Mouse (Mus musculus) gastrocnemius, adult 2 months (tissue): ENCODE data around the gene Stox2. TPM values are rescaled to one million over a fixed set of nuclear protein-coding genes. Genes with fewer than 3 reads are reported as not detected.

Experiments
- DNase-seq: peaks from one replicate; pipeline ENCODE4 v3.0.0; 2022
- H3K27ac ChIP-seq: fragments of 200-600 bp; 2 replicates; pipeline ENCODE4 v1.8.1; 2022; ENCODE audit warnings: mild to moderate bottlenecking
- H3K4me3 ChIP-seq: fragments of 200-600 bp; 2 replicates; pipeline ENCODE4 v1.8.1; 2022; ENCODE audit warnings: mild to moderate bottlenecking, moderate library complexity
- CTCF ChIP-seq: fragments of 200-600 bp; IDR thresholded peaks from 2 replicates; pipeline ENCODE4 v1.8.1; 2022; ENCODE audit warnings: antibody characterized with exemption, mild to moderate bottlenecking, moderate library complexity
- intact Hi-C: fragments of 180-260 bp; cut with DNase I; formaldehyde crosslinking; loops from one replicate; pipeline ENCODE4 v1.15.1; 2025
- total RNA-seq, 2 experiments: library from RNA; stranded (reverse); gene quantifications; 2 replicates each; pipeline ENCODE4 v1.2.3; 2021

The Stox2 gene
- total RNA-seq, 2 experiments from 2014 or later, result 7.3 to 9.5 TPM

DNA sequence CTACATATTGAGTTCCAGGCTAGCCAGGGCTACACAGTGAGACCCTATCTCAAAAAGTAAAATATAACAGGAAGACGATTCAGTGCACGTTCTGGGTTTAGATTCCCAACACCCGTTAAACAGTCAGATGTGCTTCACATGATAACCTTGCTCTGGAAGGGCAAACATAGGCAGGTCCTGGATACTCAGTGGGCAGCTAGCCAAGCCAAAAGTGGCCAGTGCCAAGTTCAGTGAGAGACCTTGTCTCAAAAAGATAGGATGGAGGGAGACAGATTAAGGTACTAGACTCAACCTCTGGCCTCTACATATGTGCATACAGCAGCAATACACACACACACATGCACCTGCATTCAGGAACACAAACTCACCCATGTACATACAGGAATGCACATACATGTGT, 56.7 kb downstream of the Stox2 start:
- no peak for TF ChIP-seq CTCF

DNA sequence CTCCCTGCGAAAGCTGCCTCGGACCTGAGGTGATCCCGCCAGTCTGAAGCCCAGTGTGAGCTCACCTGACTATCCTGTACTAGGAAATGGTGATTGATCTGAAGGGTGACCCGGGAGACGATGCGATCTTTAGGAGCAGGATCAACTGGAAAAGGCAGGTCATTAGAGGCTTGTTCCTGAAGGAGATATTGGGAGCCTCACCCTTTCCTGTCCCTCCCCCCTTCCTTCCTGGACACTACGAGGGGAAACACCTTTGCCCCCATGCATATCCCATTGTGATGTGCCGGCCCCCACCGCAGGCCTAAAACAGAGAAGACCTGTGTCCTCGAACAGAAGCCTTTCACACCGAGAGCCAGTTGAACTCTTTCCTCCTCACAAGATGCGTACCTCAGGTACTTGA, 58.0 kb downstream of the Stox2 start:
- Histone ChIP-seq H3K27ac (peak overlapping the region; percentile 68), H3K4me3 (peak overlapping the region; percentile 45)
- DNase-seq, result no peak
- TF ChIP-seq CTCF, result no peak
- intact Hi-C loops, result no loop called here

More for the DNA sequence above, 56.7 kb downstream of the Stox2 start:
- no peak overlapping the region for H3K4me3 ChIP-seq
- no peak for DNase-seq
- intact Hi-C loops, result no loop called here
- H3K27ac ChIP-seq, result no peak overlapping the region

DNA sequence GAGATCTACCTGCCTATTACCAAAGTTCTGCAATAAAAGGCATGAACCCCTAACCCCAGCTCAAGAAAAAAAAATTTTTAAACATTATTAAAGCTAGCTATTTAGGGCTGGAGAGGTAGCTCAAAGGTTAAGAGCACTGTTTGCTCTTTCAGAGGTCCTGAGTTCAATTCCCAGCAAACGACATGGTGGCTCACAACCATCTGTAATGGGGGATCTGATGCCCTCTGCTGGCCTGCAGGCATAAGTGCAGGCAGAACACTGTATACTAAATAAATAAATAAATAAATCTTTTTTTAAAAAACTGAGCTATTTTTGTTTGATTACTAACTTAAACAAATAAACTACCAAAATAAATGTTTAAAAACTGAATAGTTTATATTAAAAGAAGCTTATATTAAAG, 60.4 kb downstream of the Stox2 start:
- peak; percentile 51 for TF ChIP-seq CTCF
- intact Hi-C loops, result no loop called here
- H3K27ac ChIP-seq, result no peak overlapping the region
- H3K4me3 ChIP-seq, result no peak overlapping the region
- DNase-seq, result no peak

DNA sequence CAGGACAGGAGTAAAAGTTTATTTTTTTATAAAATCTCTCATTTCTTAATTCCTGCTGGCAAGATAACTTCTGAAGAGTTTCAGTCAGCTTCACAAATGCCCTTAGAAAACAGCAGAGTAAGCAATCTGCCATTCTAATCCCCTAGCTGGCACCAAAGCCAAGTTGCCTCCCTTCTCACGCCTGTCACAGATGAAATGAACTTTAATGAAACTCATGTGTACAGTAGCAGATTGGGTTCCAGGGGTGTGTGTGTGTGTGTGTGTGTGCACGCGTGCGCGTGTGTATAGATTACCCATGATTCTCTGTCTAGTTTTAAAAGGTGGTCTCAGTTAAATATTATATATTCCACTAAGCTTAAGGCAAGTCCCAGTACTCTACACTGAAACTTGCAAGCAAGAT, 62.0 kb downstream of the Stox2 start:
- Histone ChIP-seq H3K27ac (no peak overlapping the region), H3K4me3 (no peak overlapping the region)
- TF ChIP-seq CTCF, result no peak
- DNase-seq, result no peak
- intact Hi-C loops, result no loop called here

DNA sequence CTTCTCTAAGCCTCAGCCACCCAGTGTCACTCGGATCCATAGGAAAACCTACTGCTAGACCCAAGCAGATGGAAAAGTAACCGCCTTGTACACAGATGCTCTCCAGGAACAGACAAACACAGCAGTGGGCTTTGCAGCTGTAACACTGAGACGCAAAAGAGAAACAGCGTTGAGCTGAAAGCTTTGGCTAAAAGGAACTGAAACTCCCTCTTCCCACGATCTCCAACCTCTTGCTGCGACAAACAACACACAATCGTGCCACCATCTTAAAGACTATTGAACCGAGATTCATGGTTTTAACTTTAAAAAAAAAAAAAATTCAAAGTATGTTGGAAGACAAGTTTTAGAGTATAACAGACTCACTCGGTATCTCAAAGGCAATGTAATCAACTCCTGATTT, 62.5 kb downstream of the Stox2 start:
- DNase-seq, result no peak
- Histone ChIP-seq H3K27ac (no peak overlapping the region), H3K4me3 (no peak overlapping the region)
- intact Hi-C loops, result no loop called here
- TF ChIP-seq CTCF, result no peak

DNA sequence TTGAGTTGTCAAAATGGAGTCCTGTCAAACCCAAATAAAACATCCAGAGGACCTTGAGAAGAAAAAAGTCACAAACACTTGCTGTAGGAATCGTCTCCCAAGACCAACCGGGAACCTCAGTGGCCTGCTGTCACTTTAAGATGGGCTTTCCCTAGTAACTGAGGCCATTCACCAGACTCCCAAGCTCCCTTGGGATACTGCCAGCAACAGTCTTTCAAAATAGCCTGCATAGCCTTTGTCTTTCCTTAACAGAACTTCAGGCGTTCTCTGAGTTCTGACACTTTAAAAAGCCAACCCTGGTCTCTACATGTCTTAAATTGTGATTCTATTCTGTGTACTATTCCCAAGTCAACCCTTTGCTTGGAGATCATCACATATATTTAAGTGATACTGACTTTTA, 64.9 kb downstream of the Stox2 start:
- peak overlapping the region; percentile 66; the same call in 1 of the 2 replicates for H3K27ac ChIP-seq
- intact Hi-C loops, result no loop called here
- TF ChIP-seq CTCF, result no peak
- no peak for DNase-seq
- no peak overlapping the region for H3K4me3 ChIP-seq

DNA sequence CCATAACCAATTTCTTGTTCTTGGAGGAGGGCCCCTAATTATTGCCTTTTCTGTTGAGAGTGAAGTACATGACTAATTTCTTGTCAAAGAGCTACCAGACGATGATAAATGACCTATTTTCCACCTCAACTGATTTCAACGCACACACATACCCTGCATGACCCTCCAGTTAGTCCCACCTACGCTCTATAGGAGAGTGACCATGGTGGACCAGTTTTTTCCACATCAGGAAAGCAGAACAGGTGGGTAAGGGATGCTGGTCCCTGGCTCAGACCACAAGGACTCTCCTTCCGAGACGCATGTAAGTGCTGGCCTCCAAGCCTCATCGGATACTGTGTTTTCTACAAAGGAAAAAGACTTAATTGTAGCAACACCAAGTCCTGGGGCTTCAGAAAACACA, 65.4 kb downstream of the Stox2 start:
- H3K27ac ChIP-seq, result peak overlapping the region; percentile 66
- DNase-seq, result no peak
- H3K4me3 ChIP-seq, result 0 out of 2 replicates have a peak overlapping the region, but pooled peaks have one; percentile 5
- intact Hi-C loops, result no loop called here
- no peak for TF ChIP-seq CTCF

DNA sequence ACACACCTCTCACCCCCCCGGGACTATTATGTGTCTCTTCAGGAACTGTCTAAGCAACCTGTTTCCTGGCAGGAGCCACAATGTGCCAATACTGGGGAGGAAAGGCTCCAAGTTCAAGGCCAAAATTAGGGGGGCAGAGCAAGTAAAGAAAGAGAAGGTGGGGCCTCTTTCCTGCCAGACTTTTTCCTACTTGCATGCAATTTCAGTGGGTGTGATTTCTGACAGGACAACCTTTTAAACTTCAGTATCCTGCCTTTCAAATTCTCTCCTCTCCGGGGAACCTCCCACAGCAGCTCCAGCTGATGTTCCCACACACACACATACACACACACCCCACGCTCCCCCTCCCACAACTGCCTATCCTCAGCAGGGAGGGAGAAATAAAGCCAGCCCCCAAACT, 66.1 kb downstream of the Stox2 start:
- H3K4me3 ChIP-seq, result 0 out of 2 replicates have a peak overlapping the region, but pooled peaks have one; percentile 15
- intact Hi-C loops, result no loop called here
- no peak for TF ChIP-seq CTCF
- peak; percentile 24 for DNase-seq
- H3K27ac ChIP-seq, result peak overlapping the region; percentile 66

DNA sequence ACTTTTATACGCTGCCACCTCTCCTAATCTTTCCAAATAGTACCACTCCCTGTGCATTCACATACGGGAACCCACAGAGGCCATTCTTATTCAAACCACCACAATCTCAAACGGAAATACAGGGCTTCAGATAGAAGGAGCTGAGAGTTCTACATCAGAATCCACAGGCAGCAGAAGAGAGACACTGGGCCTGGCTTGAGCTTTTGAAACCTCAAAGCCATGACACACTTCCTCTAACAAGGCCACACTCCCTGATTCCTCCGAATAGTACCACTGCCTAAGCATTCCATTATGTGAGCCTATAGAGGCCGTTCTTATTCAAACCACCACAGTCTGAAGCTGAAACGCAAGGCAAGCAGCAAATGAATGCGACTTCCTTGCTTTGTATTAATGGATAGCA, 69.5 kb downstream of the Stox2 start:
- H3K27ac ChIP-seq, result no peak overlapping the region
- no peak for TF ChIP-seq CTCF
- no peak for DNase-seq
- H3K4me3 ChIP-seq, result no peak overlapping the region
- intact Hi-C loops, result no loop called here

DNA sequence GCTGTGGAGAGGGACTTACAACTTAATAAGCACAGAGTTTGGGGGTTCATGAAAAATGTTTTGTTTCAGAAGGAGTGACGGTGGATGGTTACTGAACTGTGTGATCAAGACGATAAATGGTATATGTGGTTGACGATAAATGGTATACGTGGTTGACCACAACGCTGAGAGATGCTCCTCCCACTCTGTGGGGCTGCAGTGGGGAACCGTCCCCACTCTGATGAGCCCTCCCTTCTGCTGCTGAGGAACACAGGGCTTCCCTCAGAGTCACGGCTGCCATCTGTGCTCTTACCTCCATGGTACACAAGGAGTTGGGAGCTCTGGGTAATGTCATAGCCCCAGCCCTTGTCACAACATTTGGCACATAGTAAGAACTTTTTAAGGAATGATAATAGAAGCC, 72.4 kb downstream of the Stox2 start:
- Histone ChIP-seq H3K27ac (no peak overlapping the region), H3K4me3 (no peak overlapping the region)
- intact Hi-C loops, result loop anchor here (5.0 kb wide), 1 partner anchor 701 kb away; no protein-coding TSS in a partner anchor
- TF ChIP-seq CTCF, result no peak
- no peak for DNase-seq

DNA sequence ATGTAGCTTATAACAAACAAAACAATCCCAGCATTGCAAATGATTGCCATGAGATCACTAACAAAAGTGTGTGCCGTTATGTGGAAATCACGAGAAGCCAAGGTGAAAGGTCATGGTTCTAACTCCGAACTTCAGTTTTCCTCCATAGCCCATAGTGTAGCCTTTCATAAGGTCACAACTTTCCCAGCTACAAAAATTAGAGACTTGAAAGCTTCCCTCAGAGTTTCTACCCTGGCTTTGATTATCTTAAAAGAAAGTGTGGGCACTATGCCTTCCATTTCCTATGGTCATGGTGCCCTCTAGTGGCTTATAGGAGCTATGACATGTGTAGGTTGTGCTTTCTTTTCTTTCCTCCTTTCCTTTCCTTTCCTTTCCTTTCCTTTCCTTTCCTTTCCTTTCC, 74.6 kb downstream of the Stox2 start:
- intact Hi-C loops, result loop anchor here (5.0 kb wide), 1 partner anchor 699 kb away; no protein-coding TSS in a partner anchor
- TF ChIP-seq CTCF, result peak; percentile 77
- Histone ChIP-seq H3K4me3 (peak overlapping the region; percentile 17; the same call in 1 of the 2 replicates), H3K27ac (no peak overlapping the region)
- no peak for DNase-seq

DNA sequence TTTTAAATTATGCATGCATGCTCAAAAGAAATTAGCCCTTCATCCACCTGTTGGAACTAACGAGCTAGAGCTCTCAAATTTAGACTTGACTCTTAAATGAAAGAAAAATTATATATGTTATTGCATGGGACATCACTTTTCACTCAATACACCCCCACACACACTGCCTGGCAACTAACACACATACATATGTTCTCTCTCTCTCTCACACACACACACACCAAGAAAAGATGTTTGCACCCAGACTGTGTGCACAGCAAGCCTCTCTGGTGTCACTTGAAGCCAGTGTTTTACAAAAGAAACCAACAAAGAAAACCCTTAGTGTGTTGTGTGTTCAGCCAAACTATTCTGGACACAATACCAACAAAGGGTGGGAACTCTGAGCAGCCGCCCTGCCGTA, 75.1 kb downstream of the Stox2 start:
- TF ChIP-seq CTCF, result no peak
- H3K4me3 ChIP-seq, result no peak overlapping the region
- no peak overlapping the region for H3K27ac ChIP-seq
- no peak for DNase-seq
- intact Hi-C loops, result loop anchor here (5.0 kb wide), 1 partner anchor 699 kb away; no protein-coding TSS in a partner anchor

DNA sequence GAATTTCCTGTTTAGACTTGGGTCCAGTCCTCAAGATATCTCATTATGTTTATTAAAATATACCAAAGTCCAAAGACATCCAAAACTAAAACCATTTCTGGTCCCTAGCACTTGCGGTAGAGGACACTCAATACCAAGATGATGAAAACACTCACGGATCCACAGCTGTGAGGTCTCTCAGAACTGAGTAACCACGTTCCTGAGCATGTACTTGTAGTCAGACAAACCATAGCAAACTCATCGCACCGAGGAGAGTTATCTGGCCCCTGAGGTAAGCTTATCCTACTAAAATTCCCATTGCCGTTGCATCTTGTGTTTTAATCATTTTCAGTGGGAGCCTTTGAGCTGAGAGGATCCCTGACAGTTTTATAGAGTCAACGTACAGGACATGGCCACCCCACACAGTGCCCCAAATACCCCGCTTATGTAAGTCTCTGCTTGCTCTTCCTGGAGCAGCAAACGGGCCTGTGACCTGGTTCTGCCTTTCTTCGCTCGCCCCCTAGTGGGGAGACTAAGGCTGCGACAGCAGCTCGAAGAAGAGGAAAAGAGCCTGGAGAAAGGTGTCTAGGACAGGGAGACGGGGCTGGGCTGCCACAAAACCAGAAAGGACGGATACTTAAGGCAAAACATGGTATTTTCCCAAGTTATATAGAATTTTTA, 75.6 kb downstream of the Stox2 start:
- DNase-seq, result peak; percentile 88
- intact Hi-C loops, result loop anchor here (1.0 to 5.0 kb wide), 2 partner anchors 354 to 698 kb away; no protein-coding TSS in a partner anchor
- no peak; the same call in 1 of the 2 replicates for TF ChIP-seq CTCF

DNA sequence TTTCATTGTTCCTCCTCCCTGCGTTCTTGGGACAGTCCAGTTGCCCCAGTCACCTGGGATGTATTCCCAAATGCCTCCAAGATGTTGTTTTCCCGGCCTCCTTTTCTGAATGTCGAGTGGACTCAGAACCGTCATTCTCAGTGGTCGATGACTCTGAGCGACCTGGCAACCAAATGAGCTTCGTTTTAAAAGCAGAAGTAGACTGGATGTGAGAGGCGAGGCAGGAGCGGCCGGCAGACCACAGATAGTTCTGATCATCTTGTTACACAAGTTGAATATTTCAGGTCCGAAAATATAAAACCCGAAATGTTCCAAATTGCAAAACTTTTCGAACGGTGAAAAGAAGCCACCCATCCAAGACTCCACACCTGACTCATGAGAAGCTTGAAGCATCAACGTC, 76.2 kb downstream of the Stox2 start:
- intact Hi-C loops, result loop anchor here (1.0 to 5.0 kb wide), 3 partner anchors 158 to 698 kb away; no protein-coding TSS in a partner anchor
- TF ChIP-seq CTCF, result no peak
- H3K4me3 ChIP-seq, result no peak overlapping the region
- DNase-seq, result no peak
- H3K27ac ChIP-seq, result no peak overlapping the region

More for the DNA sequence above, 75.6 kb downstream of the Stox2 start:
- 0 out of 2 replicates have a peak overlapping the region, but pooled peaks have one; percentile 9 for H3K27ac ChIP-seq
- H3K4me3 ChIP-seq, result peak overlapping the region; percentile 55
